Mouse (Mus musculus) CD4-positive, CD25-positive, alpha-beta regulatory T cell, adult 9 weeks (primary cell): ENCODE results near the gene Sfxn2. TPM values are rescaled to one million over a fixed set of nuclear protein-coding genes. Genes with fewer than 3 reads are reported as not detected.

ENCODE experiments used
- polyA plus RNA-seq: library from polyadenylated mRNA; unstranded; fragments of 100-300 nt; shearing (Covaris generic); gene quantifications from one replicate; pipeline ENCODE4 v1.2.1, GENCODE M21; 2017

The Sfxn2 gene
- 18.2 TPM for polyA plus RNA-seq

GRCm38 (mm10) chr19:46572951-46573937 is at the start of gene Sfxn2, which contains the start of gene Arl3:
Sfxn2 (plus strand) TSS chr19:46573365.
Arl3 (minus strand) TSS chr19:46573198.

GRCm38 (mm10) chr19:46598720-46599252 is 25.6 kb downstream of the Sfxn2 start, which contains the start of gene Wbp1l:
Wbp1l (plus strand) TSS chr19:46599084.

Other genes with a start within 250 kb of the Sfxn2 start
- gene Psd, start 246.2 kb upstream of the Sfxn2 start, polyA plus RNA-seq, result 5.3 TPM
- 3.5 TPM for gene Fbxl15, start 245.2 kb upstream of the Sfxn2 start, polyA plus RNA-seq
- 61.9 TPM for gene Cuedc2, start 234.7 kb upstream of the Sfxn2 start, polyA plus RNA-seq
- gene Mfsd13a, start 232.2 kb upstream of the Sfxn2 start, polyA plus RNA-seq, result 9.1 TPM
- 0.53 TPM for gene 2310034G01Rik, start 223.1 kb upstream of the Sfxn2 start, polyA plus RNA-seq
- 126 TPM for gene Actr1a, start 177.6 kb upstream of the Sfxn2 start, polyA plus RNA-seq
- 30.0 TPM for gene Sufu, start 176.5 kb upstream of the Sfxn2 start, polyA plus RNA-seq
- 25.0 TPM for gene Trim8, start 71.7 kb upstream of the Sfxn2 start, polyA plus RNA-seq
- gene Arl3, start 167 bp upstream of the Sfxn2 start, polyA plus RNA-seq, result 22.9 TPM
- gene Wbp1l, start 25.7 kb downstream of the Sfxn2 start, polyA plus RNA-seq, result 77.0 TPM
- not detected for gene Cyp17a1, start 99.8 kb downstream of the Sfxn2 start, polyA plus RNA-seq
- gene Borcs7, start 116.5 kb downstream of the Sfxn2 start, polyA plus RNA-seq, result 7.5 TPM
- gene As3mt, start 134.1 kb downstream of the Sfxn2 start, polyA plus RNA-seq, result 16.2 TPM
- gene Cnnm2, start 188.2 kb downstream of the Sfxn2 start, polyA plus RNA-seq, result 0.99 TPM